Mouse (Mus musculus) hindbrain, embryonic 10.5 days (tissue): ENCODE data around the gene Chchd10. TPM values are rescaled to one million over a fixed set of nuclear protein-coding genes. Genes with fewer than 3 reads are reported as not detected.

ENCODE experiments used
- polyA plus RNA-seq: library from polyadenylated mRNA; unstranded; fragments of >200 nt; fragmentation: Nextera tagmentation; extraction: Ambion mirVana; gene quantifications from 2 replicates; pipeline ENCODE4 v1.2.1, GENCODE M21; 2016

Gene Chchd10
- polyA plus RNA-seq, 1 experiment from 2014 or later, result 13.1 TPM

Other genes with a start within 250 kb of the Chchd10 start
- gene Cabin1, start 168.8 kb upstream of the Chchd10 start, polyA plus RNA-seq, result 36.8 and 38.4 TPM in 2 replicates
- gene Ddt, start 159.7 kb upstream of the Chchd10 start, polyA plus RNA-seq, result 94.1 and 95.3 TPM in 2 replicates
- gene Gm20441, start 152.2 kb upstream of the Chchd10 start, polyA plus RNA-seq, result not detected in 2 replicates
- gene Gstt3, start 151.7 kb upstream of the Chchd10 start, polyA plus RNA-seq, result 1.4 and 1.9 TPM in 2 replicates
- 3.8 and 4.1 TPM in 2 replicates for gene Gstt1, start 134.5 kb upstream of the Chchd10 start, polyA plus RNA-seq
- gene Gstt4, start 110.6 kb upstream of the Chchd10 start, polyA plus RNA-seq, result not detected in 2 replicates
- 7.9 and 8.5 TPM in 2 replicates for gene Gstt2, start 95.7 kb upstream of the Chchd10 start, polyA plus RNA-seq
- gene Mif, start 72.9 kb upstream of the Chchd10 start, polyA plus RNA-seq, result 2,694 and 3,395 TPM in 2 replicates
- 1.6 and 3.1 TPM in 2 replicates for gene Derl3, start 39.7 kb upstream of the Chchd10 start, polyA plus RNA-seq
- gene Smarcb1, start 11.5 kb upstream of the Chchd10 start, polyA plus RNA-seq, result 284 and 332 TPM in 2 replicates
- 31.0 and 41.3 TPM in 2 replicates for gene Mmp11, start 3.4 kb downstream of the Chchd10 start, polyA plus RNA-seq
- 0.85 and 1.6 TPM in 2 replicates for gene Gm867, start 7.5 kb downstream of the Chchd10 start, polyA plus RNA-seq
- gene Vpreb3, start 9.9 kb downstream of the Chchd10 start, polyA plus RNA-seq, result 0.37 and 0.61 TPM in 2 replicates
- gene Gm5134, start 21.4 kb downstream of the Chchd10 start, polyA plus RNA-seq, result not detected in 2 replicates
- gene Zfp280b, start 99.5 kb downstream of the Chchd10 start, polyA plus RNA-seq, result 29.7 and 37.6 TPM in 2 replicates
- not detected in 2 replicates for gene Slc5a4b, start 177.8 kb downstream of the Chchd10 start, polyA plus RNA-seq
- not detected in 2 replicates for gene Slc5a4a, start 214.3 kb downstream of the Chchd10 start, polyA plus RNA-seq